Mouse (Mus musculus): ENCODE measurements around the gene Zfp94. TPM values are rescaled to one million over a fixed set of nuclear protein-coding genes. Genes with fewer than 3 reads are reported as not detected.
A peak's percentile ranks its signal among the peaks of the same experiment; 100 is the strongest.

Gene Zfp94
- total and polyA plus RNA-seq, 2 experiments = 2.4 to 3.3 TPM

- Histone ChIP-seq H3K27ac (replicated peaks; ENCODE audit: insufficient read depth, low read depth, low read length) (no peak overlapping the region), H3K4me1 (ENCODE audit: control insufficient read depth, insufficient read depth, low read length) (no peaks in the 10 kb centered on the region), H3K4me3 (ENCODE audit: insufficient read depth, low read depth, low read length) (no peak overlapping the region), H3K79me2 (ENCODE audit: control insufficient read depth, insufficient read depth, low read length) (no peaks in the 10 kb centered on the region), H3K27me3 (ENCODE audit: control insufficient read depth, insufficient read depth, low read length) (peaks cover 5% of the 10 kb centered on the region; the same call in 1 of the 2 replicates), H3K9ac (ENCODE audit: low read depth, low read length) (no peak overlapping the region), H3K36me3 (ENCODE audit: control insufficient read depth, insufficient read depth, low read length) (no peaks in the 10 kb centered on the region)
- no peak for TF ChIP-seq POLR2A (IDR thresholded peaks at IDR 0.05; ENCODE audit: extremely low read depth, insufficient read depth, low read length)
- peak; percentile 11; the same call in 1 of the 2 replicates for TF ChIP-seq CTCF (IDR thresholded peaks at IDR 0.05; ENCODE audit: low read depth, low read length)
- DNase-seq (ENCODE audit: extremely low read depth, low read depth, low spot score) = no peak
- 42% methylated on average over 2 of the region's 2 CpGs for WGBS
Observed at GRCm38 (mm10) chr7:24338241-24338640, 21.8 kb upstream of the Zfp94 start.

DNA sequence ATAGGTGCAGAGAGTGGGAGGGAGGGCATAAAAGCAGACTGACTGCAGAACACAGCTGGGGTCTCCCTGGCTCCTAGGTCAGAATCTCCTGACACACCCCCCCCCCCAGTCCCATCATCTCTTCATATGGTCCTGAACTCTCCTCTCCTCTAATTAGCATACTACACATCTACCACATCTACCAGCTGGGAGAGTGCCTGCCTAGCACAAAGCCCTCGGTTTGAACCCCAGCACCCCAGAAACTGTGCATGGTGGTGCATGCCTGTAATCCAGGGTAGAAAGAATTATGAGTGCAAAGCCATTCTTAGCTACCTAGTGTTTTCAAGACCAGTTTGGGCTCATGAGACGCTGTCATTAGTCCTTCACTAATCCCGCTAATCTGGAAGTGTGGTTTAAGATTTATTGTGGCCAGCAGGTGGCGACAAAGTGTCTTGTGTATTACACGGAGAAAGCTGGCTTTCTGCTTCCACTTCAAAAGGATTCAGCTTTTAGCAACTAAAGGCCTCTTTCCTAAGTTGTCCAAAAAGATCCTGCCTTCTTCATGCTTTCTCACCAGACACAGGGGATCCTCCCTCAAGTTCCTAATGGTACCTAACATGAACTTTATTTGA, 19.3 kb upstream of the Zfp94 start:
- no peak overlapping the region for H3K4me3 ChIP-seq (ENCODE audit: insufficient read depth, low read depth, low read length)
- peak; percentile 49 for DNase-seq (ENCODE audit: extremely low read depth, low read depth, low spot score)
- no peaks in the 10 kb centered on the region for H3K79me2 ChIP-seq (ENCODE audit: control insufficient read depth, insufficient read depth, low read length)
- peak; percentile 25; the same call in 1 of the 2 replicates for TF ChIP-seq CTCF (IDR thresholded peaks at IDR 0.05; ENCODE audit: low read depth, low read length)
- TF ChIP-seq POLR2A (IDR thresholded peaks at IDR 0.05; ENCODE audit: extremely low read depth, insufficient read depth, low read length) = no peak
- no peak overlapping the region for H3K9ac ChIP-seq (ENCODE audit: low read depth, low read length)
- WGBS = 14% methylated on average over 5 of the region's 5 CpGs
- peaks cover 6% of the 10 kb centered on the region; the same call in 1 of the 2 replicates for H3K27me3 ChIP-seq (ENCODE audit: control insufficient read depth, insufficient read depth, low read length)
- H3K36me3 ChIP-seq (ENCODE audit: control insufficient read depth, insufficient read depth, low read length) = no peaks in the 10 kb centered on the region
- H3K27ac ChIP-seq (replicated peaks; ENCODE audit: insufficient read depth, low read depth, low read length) = no peak overlapping the region
- H3K4me1 ChIP-seq (ENCODE audit: control insufficient read depth, insufficient read depth, low read length) = no peaks in the 10 kb centered on the region

DNA sequence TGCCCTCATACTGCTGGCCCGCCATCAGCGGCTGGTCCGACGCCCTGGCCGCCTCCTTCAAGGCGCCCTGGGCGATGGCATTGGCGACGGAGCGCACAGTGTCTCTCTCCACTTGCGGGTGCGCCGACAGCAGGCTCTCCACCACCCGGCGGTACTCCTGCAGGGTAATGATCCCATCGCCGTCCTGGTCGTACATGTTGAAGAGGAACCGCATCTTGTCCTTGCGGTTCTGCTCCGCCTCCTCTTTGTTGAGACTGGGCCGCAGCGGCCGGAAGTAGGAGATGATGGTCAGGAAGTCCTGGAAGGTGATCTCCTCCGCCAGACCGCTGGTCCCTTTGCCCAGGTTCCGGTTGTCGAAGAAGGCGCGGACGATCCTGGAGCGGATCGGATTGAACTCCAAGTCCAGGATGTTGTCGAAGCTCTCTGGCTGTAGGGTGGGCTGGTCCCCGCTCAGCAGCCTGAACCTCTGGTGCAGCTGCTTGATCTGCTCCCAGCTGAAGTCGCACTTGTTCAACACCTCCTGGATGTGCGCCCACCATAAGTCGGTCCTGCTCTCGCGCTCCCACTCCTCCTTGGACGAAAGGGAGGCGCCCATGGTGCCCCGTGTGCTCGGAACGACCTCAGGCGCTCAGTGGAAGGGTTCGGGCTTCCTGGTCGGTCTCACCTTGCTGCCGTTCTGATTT, 17.0 kb upstream of the Zfp94 start, which contains the start of gene Tescl:
TSS of gene Tescl (minus strand) at position 633 of the 683 bp plus-strand sequence.
- DNase-seq (ENCODE audit: extremely low read depth, low read depth, low spot score) = no peak
- Histone ChIP-seq H3K27ac (replicated peaks; ENCODE audit: insufficient read depth, low read depth, low read length) (no peak within 1 kb of the TSS), H3K4me3 (ENCODE audit: insufficient read depth, low read depth, low read length) (no peak within 1 kb of the TSS), H3K4me1 (ENCODE audit: control insufficient read depth, insufficient read depth, low read length) (no peaks in the 10 kb centered on the region), H3K27me3 (ENCODE audit: control insufficient read depth, insufficient read depth, low read length) (peaks cover 6% of the 10 kb centered on the region; the same call in 1 of the 2 replicates), H3K79me2 (ENCODE audit: control insufficient read depth, insufficient read depth, low read length) (no peaks in the 10 kb centered on the region), H3K9ac (ENCODE audit: low read depth, low read length) (no peak within 1 kb of the TSS), H3K36me3 (ENCODE audit: control insufficient read depth, insufficient read depth, low read length) (no peaks in the 10 kb centered on the region)
- 35% methylated on average over 49 of the region's 49 CpGs for WGBS
- TF ChIP-seq CTCF (IDR thresholded peaks at IDR 0.05; ENCODE audit: low read depth, low read length) (no peak), POLR2A (IDR thresholded peaks at IDR 0.05; ENCODE audit: extremely low read depth, insufficient read depth, low read length) (no peak)

DNA sequence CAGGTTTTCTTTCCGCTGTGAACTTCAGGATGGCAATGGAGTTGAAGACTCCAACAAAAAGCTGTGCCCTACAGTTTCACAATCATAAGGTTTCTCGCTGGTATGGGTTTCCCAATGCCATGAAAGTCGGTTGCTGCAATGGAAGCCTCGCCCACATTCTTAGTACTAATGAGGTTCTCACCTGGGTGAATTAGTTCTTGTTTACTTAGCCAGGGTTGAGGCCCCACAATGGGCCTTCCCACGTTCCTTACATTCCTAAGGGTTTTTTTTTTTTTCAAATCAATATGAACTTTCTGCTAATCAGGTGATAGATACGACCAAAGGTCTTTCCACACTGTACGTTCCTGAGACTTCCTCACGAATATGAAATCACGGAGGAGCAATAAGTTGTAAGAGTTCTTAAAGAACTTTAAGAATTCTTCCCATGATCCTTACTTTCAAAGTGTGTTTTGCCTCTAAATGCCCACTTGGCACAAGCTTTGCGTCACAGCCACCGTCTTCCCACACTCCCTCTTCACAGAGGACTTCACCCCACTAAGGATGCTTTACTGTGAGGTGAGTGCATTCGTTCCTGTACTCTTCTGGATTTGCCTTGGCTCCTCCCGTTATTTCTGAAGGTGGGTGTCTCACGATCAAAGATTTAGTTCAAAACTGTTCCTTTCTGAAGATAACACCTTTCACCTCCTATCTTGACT, 11.0 kb upstream of the Zfp94 start:
- no peak for DNase-seq (ENCODE audit: extremely low read depth, low read depth, low spot score)
- Histone ChIP-seq H3K4me1 (ENCODE audit: control insufficient read depth, insufficient read depth, low read length) (no peaks in the 10 kb centered on the region), H3K27ac (replicated peaks; ENCODE audit: insufficient read depth, low read depth, low read length) (no peak overlapping the region), H3K9ac (ENCODE audit: low read depth, low read length) (no peak overlapping the region), H3K36me3 (ENCODE audit: control insufficient read depth, insufficient read depth, low read length) (no peaks in the 10 kb centered on the region), H3K79me2 (ENCODE audit: control insufficient read depth, insufficient read depth, low read length) (no peaks in the 10 kb centered on the region), H3K27me3 (ENCODE audit: control insufficient read depth, insufficient read depth, low read length) (peaks cover 5% of the 10 kb centered on the region; the same call in 1 of the 2 replicates), H3K4me3 (ENCODE audit: insufficient read depth, low read depth, low read length) (no peak overlapping the region)
- TF ChIP-seq CTCF (IDR thresholded peaks at IDR 0.05; ENCODE audit: low read depth, low read length) (no peak), POLR2A (IDR thresholded peaks at IDR 0.05; ENCODE audit: extremely low read depth, insufficient read depth, low read length) (no peak)
- 72% methylated on average over 14 of the region's 14 CpGs for WGBS

DNA sequence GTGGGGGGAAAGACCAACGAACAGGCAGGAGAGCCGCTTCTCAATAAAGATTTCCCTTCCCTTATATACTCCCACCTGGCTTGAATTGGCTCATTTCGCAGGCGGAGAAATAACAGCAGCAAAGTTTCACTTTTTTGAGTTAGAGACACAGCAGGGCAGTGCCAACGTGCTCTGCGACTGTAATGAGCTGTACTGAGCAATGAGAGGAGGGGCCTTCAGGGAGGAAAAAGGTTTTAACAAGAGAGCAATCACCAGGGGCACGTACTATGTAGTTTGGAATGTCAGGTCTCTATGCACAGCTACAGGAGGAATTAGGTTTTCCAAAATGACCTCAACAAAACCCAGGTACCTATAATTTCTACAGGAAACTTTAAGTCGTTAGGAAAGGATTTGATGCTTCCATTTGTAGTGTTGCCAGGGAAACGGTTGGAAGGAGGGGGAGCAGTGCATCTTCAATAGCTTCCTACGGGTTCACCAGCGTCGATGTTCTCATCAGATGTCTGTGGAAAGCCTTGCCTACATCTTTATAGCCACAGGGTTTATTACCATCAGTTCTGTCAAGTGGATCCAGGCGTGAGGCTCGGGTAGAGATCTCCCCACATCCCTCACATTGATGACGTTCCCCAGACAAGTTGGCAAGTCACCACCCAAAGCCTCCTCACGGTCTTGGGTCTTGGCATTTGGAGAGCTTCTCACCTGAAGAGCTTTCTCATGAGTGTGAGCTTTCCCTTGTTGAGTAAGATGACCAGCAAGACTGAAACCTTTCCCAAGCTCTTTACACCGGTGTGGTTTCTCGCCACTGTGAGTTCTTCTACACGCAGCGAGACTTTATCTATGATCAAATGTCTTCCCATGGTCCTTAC, 10.0 kb upstream of the Zfp94 start:
- TF ChIP-seq CTCF (IDR thresholded peaks at IDR 0.05; ENCODE audit: low read depth, low read length) (no peak), POLR2A (IDR thresholded peaks at IDR 0.05; ENCODE audit: extremely low read depth, insufficient read depth, low read length) (no peak)
- 59% methylated on average over 20 of the region's 20 CpGs for WGBS
- no peak overlapping the region for H3K4me3 ChIP-seq (ENCODE audit: insufficient read depth, low read depth, low read length)
- H3K4me1 ChIP-seq (ENCODE audit: control insufficient read depth, insufficient read depth, low read length) = no peaks in the 10 kb centered on the region
- no peak overlapping the region for H3K9ac ChIP-seq (ENCODE audit: low read depth, low read length)
- H3K27ac ChIP-seq (replicated peaks; ENCODE audit: insufficient read depth, low read depth, low read length) = no peak overlapping the region
- peaks cover 5% of the 10 kb centered on the region; the same call in 1 of the 2 replicates for H3K27me3 ChIP-seq (ENCODE audit: control insufficient read depth, insufficient read depth, low read length)
- no peaks in the 10 kb centered on the region for H3K79me2 ChIP-seq (ENCODE audit: control insufficient read depth, insufficient read depth, low read length)
- no peaks in the 10 kb centered on the region for H3K36me3 ChIP-seq (ENCODE audit: control insufficient read depth, insufficient read depth, low read length)
- DNase-seq (ENCODE audit: extremely low read depth, low read depth, low spot score) = no peak

All from liver, adult 2 months (tissue).